Mouse (Mus musculus) limb, embryonic 12.5 days (tissue): Measurements from ENCODE around the gene Atxn10. TPM values are rescaled to one million over a fixed set of nuclear protein-coding genes. Genes with fewer than 3 reads are reported as not detected.
A peak's percentile ranks its signal among the peaks of the same experiment; 100 is the strongest.

Source experiments
- ATAC-seq: fragments of 200-750 bp; cut with Nextera tagmentation; 2 replicates; pipeline ENCODE4 v1.8.0; 2017; ENCODE audit warnings: low read depth, moderate TSS enrichment; ENCODE audit not compliant: insufficient number of reproducible peaks, insufficient read depth, low FRiP score, low TSS enrichment
- H3K27ac ChIP-seq: fragments of 300-500 bp; sonication (generic); 2 replicates; pipeline ENCODE4 v1.5.1; 2016; ENCODE audit warnings: mild to moderate bottlenecking, moderate library complexity
- H3K27me3 ChIP-seq: fragments of 300-500 bp; sonication (generic); 2 replicates; pipeline ENCODE4 v1.6.1; 2016; ENCODE audit warnings: mild to moderate bottlenecking, moderate library complexity
- H3K36me3 ChIP-seq: fragments of 300-500 bp; sonication (generic); 2 replicates; pipeline ENCODE4 v1.6.1; 2016; ENCODE audit warnings: mild to moderate bottlenecking, moderate library complexity
- H3K4me1 ChIP-seq: fragments of 300-500 bp; sonication (generic); replicated peaks from 2 replicates; pipeline ENCODE4 v1.6.1; 2016
- H3K4me2 ChIP-seq: fragments of 300-500 bp; sonication (generic); 2 replicates; pipeline ENCODE4 v1.6.1; 2016; ENCODE audit warnings: mild to moderate bottlenecking, moderate library complexity
- H3K4me3 ChIP-seq: fragments of 300-500 bp; sonication (generic); replicated peaks from 2 replicates; pipeline ENCODE4 v1.5.1; 2016; ENCODE audit warnings: mild to moderate bottlenecking
- H3K9ac ChIP-seq: fragments of 300-500 bp; sonication (generic); replicated peaks from 2 replicates; pipeline ENCODE4 v1.6.1; 2016; ENCODE audit warnings: mild to moderate bottlenecking, moderate library complexity
- H3K9me3 ChIP-seq: fragments of 300-500 bp; sonication (generic); 2 replicates; pipeline ENCODE4 v1.6.1; 2016; ENCODE audit warnings: mild to moderate bottlenecking, moderate library complexity
- WGBS: fragments of 180-500 bp; shearing (Covaris S2); methylation state at CpG from one replicate; pipeline ENCODE4 v1.1.7; 2016; 5-methylcytosine and 5-hydroxymethylcytosine counted together
- polyA plus RNA-seq: library from polyadenylated mRNA; unstranded; fragments of >200 nt; fragmentation: Nextera tagmentation; extraction: Ambion mirVana; gene quantifications from 2 replicates; pipeline ENCODE4 v1.2.1, GENCODE M21; 2016

The Atxn10 gene
- polyA plus RNA-seq, result 320 and 323 TPM in 2 replicates

DNA sequence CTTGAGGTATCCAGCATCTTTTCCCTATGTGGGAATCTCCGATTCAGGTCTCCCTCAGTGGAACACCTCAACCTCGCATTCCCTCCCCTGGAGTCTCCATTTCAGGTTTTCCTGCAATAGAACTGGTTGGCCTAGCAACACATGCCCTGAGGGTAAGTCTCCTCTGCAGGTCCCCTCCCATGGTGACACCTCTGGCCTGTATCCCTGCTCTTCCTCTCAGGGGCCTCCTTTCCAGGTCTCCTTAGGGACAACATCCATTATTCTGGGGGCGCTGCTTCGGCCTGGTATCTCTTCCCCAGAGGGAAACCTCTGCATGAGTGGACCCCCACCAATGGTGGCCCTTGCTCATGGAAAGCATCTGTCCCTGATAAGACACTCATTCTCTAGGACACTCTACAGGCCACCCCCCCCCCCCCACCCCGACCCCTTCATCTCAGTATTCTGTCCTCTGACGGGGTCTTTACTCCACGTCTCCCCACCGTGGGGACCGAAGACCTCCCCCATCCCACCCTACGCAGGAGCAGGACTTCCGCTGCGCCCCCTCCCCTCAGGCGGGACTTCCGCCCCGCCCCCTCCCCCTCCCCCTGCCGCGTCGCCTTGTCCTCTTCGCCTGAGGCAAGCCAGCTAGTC lies at the start of gene Atxn10:
Gene Atxn10 (plus strand): TSS at position 575 of the 630 bp plus-strand sequence.
- Histone ChIP-seq H3K4me2 (peak within 1 kb of the TSS; percentile 83), H3K36me3 (no peaks in the 10 kb centered on the region), H3K27me3 (no peaks in the 10 kb centered on the region), H3K9me3 (no peaks in the 10 kb centered on the region), H3K9ac (peak within 1 kb of the TSS; percentile 93), H3K4me3 (peak within 1 kb of the TSS; percentile 97), H3K4me1 (peaks cover 12% of the 10 kb centered on the region), H3K27ac (peak within 1 kb of the TSS; percentile 97)
- ATAC-seq, result peak; percentile 83
- 10% methylated on average over 16 of the region's 19 CpGs for WGBS

DNA sequence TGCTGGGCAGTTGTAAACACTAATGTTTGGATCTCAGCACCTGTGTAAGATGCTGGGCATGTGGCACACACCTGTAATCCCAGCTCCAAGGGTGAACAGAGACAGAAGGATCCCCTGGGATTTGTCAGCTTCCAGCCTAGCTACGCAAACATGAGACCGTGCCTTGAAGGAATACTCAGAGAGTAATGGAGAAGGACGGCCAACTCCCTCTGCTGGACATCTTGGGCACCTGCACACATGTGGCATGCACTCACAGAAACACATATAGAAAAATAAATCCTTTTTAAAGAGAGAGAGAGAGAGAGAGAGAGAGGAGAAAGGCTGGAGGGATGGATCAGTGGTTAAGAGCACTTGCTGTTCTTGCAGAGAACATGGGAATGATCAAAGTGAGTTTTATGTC lies 41.4 kb upstream of the Atxn10 start:
- H3K4me2 ChIP-seq, result no peak overlapping the region
- WGBS, result 83% methylated on average over 3 of the region's 3 CpGs
- no peak overlapping the region for H3K4me3 ChIP-seq
- no peaks in the 10 kb centered on the region for H3K9me3 ChIP-seq
- no peaks in the 10 kb centered on the region for H3K27me3 ChIP-seq
- no peak overlapping the region for H3K27ac ChIP-seq
- H3K36me3 ChIP-seq, result no peaks in the 10 kb centered on the region
- H3K9ac ChIP-seq, result no peak overlapping the region
- no peak for ATAC-seq
- peaks cover 27% of the 10 kb centered on the region for H3K4me1 ChIP-seq

DNA sequence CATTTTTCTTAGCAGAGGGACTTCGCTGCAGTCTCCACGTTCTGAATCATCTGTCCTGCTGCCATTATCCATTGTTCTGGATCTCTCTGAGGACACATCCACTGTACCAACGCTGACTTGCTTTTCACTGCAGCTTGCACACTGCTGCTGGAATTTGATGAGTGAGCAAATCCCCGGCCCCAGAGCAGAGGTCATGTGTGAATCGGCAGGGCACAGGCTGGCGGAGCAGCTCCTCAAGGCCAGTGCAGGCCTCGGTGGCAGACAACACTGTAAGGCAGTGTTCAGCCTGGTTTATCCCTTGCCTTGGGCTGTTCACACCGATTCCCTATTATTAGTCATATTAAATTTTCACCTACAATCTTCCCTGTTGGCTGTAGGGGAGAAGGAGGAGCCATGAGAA lies 40.5 kb upstream of the Atxn10 start:
- Histone ChIP-seq H3K27me3 (no peaks in the 10 kb centered on the region), H3K9ac (no peak overlapping the region), H3K4me1 (peaks cover 27% of the 10 kb centered on the region), H3K27ac (no peak overlapping the region), H3K36me3 (no peaks in the 10 kb centered on the region), H3K4me2 (no peak overlapping the region), H3K4me3 (no peak overlapping the region), H3K9me3 (no peaks in the 10 kb centered on the region)
- no peak for ATAC-seq
- WGBS, result 71% methylated on average over 8 of the region's 8 CpGs

DNA sequence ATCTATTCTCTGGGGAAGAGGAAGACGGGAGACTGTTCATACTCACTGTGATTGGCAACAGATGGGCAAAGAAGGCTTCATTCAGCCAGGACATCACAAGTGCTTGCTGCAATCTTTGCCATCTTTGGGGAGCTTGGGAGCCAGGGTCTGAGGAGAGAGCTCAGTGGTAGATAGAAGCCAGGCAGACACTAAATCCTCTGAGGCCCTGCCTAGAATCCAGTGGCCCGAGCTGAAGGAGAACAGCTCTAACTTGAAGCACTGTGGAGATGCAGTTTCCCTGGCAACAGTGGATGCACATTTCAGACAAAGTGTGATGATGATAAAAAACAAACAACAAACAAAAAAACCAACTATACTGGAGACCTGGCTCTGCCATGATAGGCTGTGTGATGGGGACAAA lies 40.1 kb upstream of the Atxn10 start:
- WGBS, result 55% methylated on average over 2 of the region's 2 CpGs
- 0 out of 2 replicates have a peak overlapping the region, but pooled peaks have one; percentile 41 for H3K27ac ChIP-seq
- H3K4me3 ChIP-seq, result no peak overlapping the region
- ATAC-seq, result no peak
- no peak overlapping the region for H3K4me2 ChIP-seq
- H3K27me3 ChIP-seq, result no peaks in the 10 kb centered on the region
- no peak overlapping the region for H3K9ac ChIP-seq
- H3K4me1 ChIP-seq, result peaks cover 27% of the 10 kb centered on the region
- H3K9me3 ChIP-seq, result no peaks in the 10 kb centered on the region
- H3K36me3 ChIP-seq, result no peaks in the 10 kb centered on the region

DNA sequence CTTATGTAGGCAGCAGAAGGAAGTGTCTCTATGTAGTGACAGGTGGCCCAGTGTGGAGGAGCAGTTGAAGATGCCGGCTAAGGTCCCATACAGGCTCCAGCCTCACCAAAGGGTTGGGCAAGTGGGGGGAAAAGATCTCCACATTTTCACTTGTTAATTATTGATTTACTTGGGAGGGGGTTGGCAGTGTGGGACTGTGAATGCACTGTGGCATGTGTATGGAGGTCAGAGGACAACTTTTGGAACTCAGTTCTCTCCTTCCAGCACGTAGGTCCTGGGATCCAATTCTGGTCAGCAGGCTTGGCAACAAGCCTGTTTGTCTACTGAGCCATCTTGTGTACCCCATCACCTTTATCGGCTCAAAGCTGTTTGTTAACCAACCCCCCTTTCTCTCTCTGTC lies 39.5 kb upstream of the Atxn10 start:
- Histone ChIP-seq H3K27ac (0 out of 2 replicates have a peak overlapping the region, but pooled peaks have one; percentile 41), H3K9me3 (no peaks in the 10 kb centered on the region), H3K36me3 (no peaks in the 10 kb centered on the region), H3K4me3 (no peak overlapping the region), H3K4me2 (no peak overlapping the region), H3K27me3 (no peaks in the 10 kb centered on the region), H3K9ac (no peak overlapping the region), H3K4me1 (peaks cover 27% of the 10 kb centered on the region)
- 85% methylated on average over 3 of the region's 3 CpGs for WGBS
- ATAC-seq, result no peak

DNA sequence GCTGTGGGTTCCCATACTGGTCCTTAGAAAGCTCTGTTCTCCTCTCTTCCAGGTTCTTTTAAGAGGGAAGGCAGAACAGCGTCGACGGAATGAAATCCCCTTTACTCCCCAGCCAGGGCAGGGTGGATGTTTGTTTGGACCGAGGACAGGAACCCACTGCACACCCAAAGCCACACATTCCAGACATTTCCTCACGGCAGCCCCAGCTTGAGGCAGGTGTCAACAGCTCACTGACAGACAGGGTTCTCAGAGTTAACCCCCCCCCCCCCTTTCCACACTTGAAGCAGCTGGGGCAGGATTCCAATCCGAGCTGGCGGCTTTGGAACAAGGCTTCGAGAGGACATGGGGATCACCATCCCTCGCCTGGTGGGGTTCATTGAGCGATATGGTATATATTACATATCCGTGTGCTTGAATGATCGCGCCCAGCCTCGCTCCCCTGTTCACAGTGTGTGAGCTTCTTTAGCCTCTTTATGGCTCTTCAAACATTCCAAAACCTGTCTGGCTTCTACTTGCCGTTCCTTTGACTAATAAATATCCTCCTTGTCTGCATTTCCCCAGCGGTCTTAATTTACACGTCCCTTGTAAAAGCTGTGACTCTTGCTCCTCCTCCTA lies 37.8 kb upstream of the Atxn10 start:
- 0 out of 2 replicates have a peak overlapping the region, but pooled peaks have one; percentile 21 for H3K4me2 ChIP-seq
- no peaks in the 10 kb centered on the region for H3K36me3 ChIP-seq
- no peak overlapping the region for H3K9ac ChIP-seq
- H3K9me3 ChIP-seq, result no peaks in the 10 kb centered on the region
- H3K4me1 ChIP-seq, result peaks cover 27% of the 10 kb centered on the region
- WGBS, result 38% methylated on average over 17 of the region's 17 CpGs
- no peak for ATAC-seq
- H3K27ac ChIP-seq, result peak overlapping the region; percentile 67
- H3K4me3 ChIP-seq, result no peak overlapping the region
- H3K27me3 ChIP-seq, result no peaks in the 10 kb centered on the region

DNA sequence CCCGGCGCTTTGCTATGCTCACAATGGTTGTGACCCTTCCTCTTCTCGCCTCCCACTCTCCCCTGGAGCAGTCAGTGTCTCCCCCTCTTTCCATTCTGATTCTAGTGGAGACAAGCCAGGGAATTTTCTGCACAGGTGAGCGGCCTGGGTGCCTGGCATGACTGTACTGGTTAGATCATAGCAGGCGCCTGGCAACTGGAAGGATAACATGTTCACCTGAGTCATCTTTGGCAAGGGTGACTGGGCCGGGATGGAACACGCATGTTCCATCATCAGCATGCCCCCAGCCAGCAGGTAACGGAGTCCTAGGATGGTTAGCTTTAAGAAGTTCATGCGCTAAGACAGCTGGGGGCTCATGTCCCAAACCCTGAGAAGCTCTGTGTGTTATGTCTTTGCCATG lies 37.1 kb upstream of the Atxn10 start:
- ATAC-seq, result no peak
- H3K27me3 ChIP-seq, result no peaks in the 10 kb centered on the region
- no peak overlapping the region for H3K27ac ChIP-seq
- 85% methylated on average over 9 of the region's 9 CpGs for WGBS
- H3K4me3 ChIP-seq, result no peak overlapping the region
- H3K4me2 ChIP-seq, result no peak overlapping the region
- peaks cover 27% of the 10 kb centered on the region for H3K4me1 ChIP-seq
- 0 out of 2 replicates have a peak, but pooled peaks cover under 1% of the 10 kb centered on the region for H3K9me3 ChIP-seq
- no peaks in the 10 kb centered on the region for H3K36me3 ChIP-seq
- H3K9ac ChIP-seq, result no peak overlapping the region

DNA sequence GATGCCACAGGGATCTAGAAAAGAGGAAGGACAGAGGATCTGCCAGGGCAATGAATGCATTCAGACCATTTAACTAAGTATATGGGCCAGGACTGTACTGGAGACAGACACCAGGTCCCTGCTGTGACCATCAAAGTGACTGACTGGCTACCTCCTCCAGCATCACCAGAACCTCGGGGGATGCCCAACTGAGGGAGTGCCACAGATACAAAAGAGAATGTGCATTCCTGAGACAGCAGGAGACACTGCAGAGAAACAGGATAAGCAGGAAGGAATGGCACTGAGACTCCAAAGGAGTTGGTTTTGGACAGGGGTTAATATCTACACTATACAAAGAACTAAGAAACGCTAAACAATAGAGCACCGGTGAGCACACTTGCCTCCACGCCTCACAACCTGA lies 32.8 kb upstream of the Atxn10 start:
- H3K9me3 ChIP-seq, result peaks cover 8% of the 10 kb centered on the region; the same call in 1 of the 2 replicates

DNA sequence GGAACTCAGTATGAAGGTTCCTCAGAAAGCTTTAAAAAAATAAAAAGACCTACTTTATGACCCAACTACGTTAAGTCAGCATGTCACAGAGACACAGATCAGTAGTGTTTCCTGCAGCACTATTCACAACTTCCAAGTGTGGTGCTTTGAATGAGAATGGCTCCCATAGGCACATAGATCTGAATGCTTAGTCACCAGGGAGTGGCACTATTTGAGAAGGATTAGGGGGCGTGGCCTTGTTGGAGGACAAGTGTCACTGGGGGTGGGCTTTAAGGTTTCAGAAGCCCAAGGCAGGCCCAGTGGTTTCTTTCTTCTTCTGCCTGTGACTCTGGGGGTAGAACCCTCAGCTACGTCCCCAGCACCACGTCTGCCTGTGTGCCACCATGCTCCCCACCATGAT lies 32.1 kb upstream of the Atxn10 start:
- Histone ChIP-seq H3K4me2 (no peak overlapping the region), H3K9ac (no peak overlapping the region), H3K4me1 (peaks cover 4% of the 10 kb centered on the region), H3K36me3 (no peaks in the 10 kb centered on the region), H3K27me3 (no peaks in the 10 kb centered on the region), H3K9me3 (peaks cover 8% of the 10 kb centered on the region; the same call in 1 of the 2 replicates), H3K4me3 (no peak overlapping the region), H3K27ac (no peak overlapping the region)
- ATAC-seq, result no peak
- 87% methylated on average over 4 of the region's 4 CpGs for WGBS

More for the DNA sequence above, 32.8 kb upstream of the Atxn10 start:
- Histone ChIP-seq H3K4me3 (no peak overlapping the region), H3K9ac (no peak overlapping the region), H3K4me1 (peaks cover 11% of the 10 kb centered on the region), H3K27me3 (no peaks in the 10 kb centered on the region), H3K36me3 (no peaks in the 10 kb centered on the region), H3K4me2 (no peak overlapping the region), H3K27ac (no peak overlapping the region)
- 82% methylated on average over 4 of the region's 4 CpGs for WGBS
- no peak for ATAC-seq

DNA sequence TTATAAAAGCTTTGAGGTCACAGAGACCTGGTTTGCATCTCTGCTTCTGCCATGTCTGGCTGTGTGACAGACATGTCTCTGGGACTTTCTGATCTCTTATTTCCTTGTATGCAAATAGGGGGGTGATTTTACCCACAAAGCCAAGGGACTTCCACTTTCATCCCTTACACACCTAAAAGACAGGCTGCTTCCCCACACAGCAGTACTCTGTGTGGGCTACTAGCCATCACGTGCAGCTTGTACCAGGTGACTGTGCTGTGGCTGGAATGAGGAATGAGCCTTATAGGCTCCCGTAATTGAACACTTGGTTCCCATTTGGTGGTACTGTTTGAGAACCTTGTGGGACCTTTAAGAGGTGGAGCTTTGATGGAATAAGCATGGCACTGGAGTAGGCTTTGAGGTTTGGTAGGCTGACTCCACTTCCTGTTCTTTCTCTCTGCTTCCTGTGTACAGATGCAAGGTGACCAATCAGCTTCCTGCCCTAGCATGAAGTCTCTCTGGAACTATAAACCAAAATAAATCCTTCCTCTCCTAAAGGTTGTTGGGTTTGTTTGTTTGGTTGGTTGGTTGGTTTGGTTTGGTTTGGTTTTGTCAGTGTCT lies 28.9 kb upstream of the Atxn10 start:
- Histone ChIP-seq H3K4me1 (no peaks in the 10 kb centered on the region), H3K4me3 (no peak overlapping the region), H3K4me2 (no peak overlapping the region), H3K9ac (no peak overlapping the region), H3K27me3 (no peaks in the 10 kb centered on the region), H3K9me3 (peaks cover 8% of the 10 kb centered on the region; the same call in 1 of the 2 replicates), H3K27ac (no peak overlapping the region), H3K36me3 (no peaks in the 10 kb centered on the region)
- ATAC-seq, result no peak
- 82% methylated on average over 2 of the region's 2 CpGs for WGBS

DNA sequence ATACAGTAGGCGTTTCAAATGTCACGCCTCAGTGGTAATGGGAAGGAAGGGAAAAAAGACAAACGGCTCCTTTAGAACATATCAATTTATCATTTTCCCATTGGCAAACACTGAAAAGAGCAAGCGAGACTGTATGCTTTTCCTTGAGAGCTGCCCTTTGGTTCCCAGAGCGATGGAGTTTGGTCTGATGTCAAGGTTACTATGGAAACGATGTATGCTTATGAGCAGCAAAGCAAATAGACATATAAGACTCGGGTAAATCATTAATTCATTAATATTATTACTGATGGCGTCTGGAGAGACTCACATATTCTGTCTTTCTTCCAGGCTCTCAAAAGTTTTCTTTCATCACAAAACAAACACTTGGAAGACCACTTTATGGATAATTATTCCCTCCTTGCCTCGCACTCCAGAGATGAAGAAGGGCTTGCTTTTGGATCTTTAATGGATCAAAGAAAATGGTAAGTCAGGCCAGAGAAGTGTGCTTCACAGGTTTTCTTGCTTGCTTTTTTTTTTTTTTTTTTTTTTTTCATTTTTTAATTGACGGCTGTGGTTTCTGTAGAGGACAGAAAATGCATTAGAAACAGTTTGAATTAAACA lies 24.9 kb upstream of the Atxn10 start:
- Histone ChIP-seq H3K27me3 (peaks cover 9% of the 10 kb centered on the region), H3K9me3 (peaks cover 5% of the 10 kb centered on the region; the same call in 1 of the 2 replicates), H3K36me3 (no peaks in the 10 kb centered on the region), H3K27ac (no peak overlapping the region), H3K4me3 (no peak overlapping the region), H3K4me2 (no peak overlapping the region), H3K9ac (no peak overlapping the region), H3K4me1 (no peaks in the 10 kb centered on the region)
- ATAC-seq, result no peak
- WGBS, result 83% methylated on average over 10 of the region's 10 CpGs
